Mouse (Mus musculus): ENCODE measurements around the gene Cacna2d2.

Gene Cacna2d2

GRCm38 (mm10) chr9:107399491-107399971, at the start of gene Cacna2d2:
Cacna2d2 (plus strand) TSS chr9:107399612.
- in situ Hi-C loops (cut with MboI, MseI): no loop called here

- in situ Hi-C loops (cut with MboI, MseI): loop anchor here (5.0 to 10.0 kb wide), 3 partner anchors 60 to 450 kb away; partner anchors contain the start of gene Cish
These were observed 44.6 kb upstream of the Cacna2d2 start for GRCm38 (mm10) chr9:107354826-107355225.

GRCm38 (mm10) chr9:107355870-107356765, 43.3 kb upstream of the Cacna2d2 start:
- in situ Hi-C loops (cut with MboI, MseI): loop anchor here (5.0 to 10.0 kb wide), 3 partner anchors 61 to 451 kb away; partner anchors contain the start of gene Cish

GRCm38 (mm10) chr9:107357651-107358050, 41.8 kb upstream of the Cacna2d2 start:
- in situ Hi-C loops (cut with MboI, MseI): loop anchor here (5.0 to 10.0 kb wide), 3 partner anchors 63 to 453 kb away; partner anchors contain the start of gene Cish

DNA sequence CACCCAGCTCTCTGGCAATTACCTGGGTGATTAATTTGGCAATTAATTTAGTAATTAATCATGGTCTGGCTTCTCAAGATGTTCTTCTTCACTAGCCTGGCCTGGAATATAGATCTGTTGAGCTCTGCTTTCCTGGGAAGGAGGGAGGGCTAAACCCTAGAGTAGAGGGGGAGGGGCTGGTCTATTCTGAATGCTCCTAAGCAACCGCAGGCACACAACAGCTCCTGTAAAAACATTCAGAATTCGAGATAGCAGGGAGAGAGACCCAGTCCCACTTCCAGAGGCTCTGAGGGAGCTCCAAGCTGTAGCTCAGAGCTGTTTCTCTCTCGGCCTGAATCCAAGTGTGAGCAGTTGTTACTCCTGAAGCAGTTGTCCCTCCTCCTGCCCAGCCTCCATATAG, 38.4 kb upstream of the Cacna2d2 start:
- in situ Hi-C loops (cut with MboI, MseI): no loop called here

DNA sequence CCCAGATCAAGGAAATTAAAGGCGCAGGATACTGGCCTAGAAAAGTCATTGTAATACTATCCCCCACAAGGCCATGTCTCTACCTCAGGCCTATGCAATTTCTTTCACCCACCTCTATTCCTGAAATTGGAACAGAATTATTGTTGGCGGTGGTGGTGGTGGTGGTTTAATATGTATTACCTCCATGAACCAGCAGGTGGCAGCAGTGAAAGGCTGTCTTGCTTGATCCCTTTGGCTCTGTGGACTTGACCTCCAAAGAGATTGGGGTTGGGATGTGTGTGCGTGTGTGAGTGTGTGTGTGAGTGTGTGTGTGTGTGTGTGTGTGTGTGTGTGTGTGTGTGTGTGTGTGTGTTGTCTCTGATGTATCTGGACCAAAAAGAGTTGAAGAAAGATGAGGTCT, 32.8 kb upstream of the Cacna2d2 start:
- in situ Hi-C loops (cut with MboI, MseI): no loop called here

GRCm38 (mm10) chr9:107368302-107368701, 31.1 kb upstream of the Cacna2d2 start:
- in situ Hi-C loops (cut with MboI, MseI): no loop called here

GRCm38 (mm10) chr9:107369270-107370105, 29.9 kb upstream of the Cacna2d2 start:
- in situ Hi-C loops (cut with MboI, MseI): no loop called here

- in situ Hi-C loops (cut with MboI, MseI): no loop called here
These were observed 29.3 kb upstream of the Cacna2d2 start for GRCm38 (mm10) chr9:107370106-107370463.

GRCm38 (mm10) chr9:107372441-107372840, 27.0 kb upstream of the Cacna2d2 start:
- in situ Hi-C loops (cut with MboI, MseI): no loop called here

GRCm38 (mm10) chr9:107374623-107375022, 24.8 kb upstream of the Cacna2d2 start:
- in situ Hi-C loops (cut with MboI, MseI): no loop called here

- in situ Hi-C loops (cut with MboI, MseI): no loop called here
These were observed 24.0 kb upstream of the Cacna2d2 start for GRCm38 (mm10) chr9:107375451-107375850.

DNA sequence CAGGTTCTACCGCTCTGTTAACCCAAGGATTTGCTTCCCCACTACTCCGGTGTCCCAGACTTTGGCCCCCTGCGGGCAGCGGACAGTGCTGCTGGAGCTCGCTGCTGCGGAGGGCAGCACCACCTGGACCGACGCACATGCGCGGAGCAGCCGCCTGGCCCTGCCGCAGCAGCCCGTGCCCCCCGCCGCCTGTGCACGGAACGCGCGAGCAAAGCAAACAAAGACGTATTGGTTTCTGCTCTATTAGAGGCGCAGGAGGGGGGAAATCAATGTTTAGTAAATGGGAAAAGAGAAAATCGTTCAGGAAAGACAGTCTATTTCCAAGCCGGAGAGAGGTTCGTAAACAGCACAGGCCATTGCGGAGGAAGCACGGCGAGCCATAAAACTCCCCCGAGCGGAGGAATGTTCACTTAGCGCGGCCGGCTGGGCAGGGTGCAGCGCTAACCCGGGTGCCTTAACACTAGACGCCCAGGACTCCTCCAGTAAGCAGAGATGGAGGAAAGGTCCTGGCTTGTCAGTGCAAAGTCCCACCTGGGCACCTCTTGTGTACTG, 21.4 kb upstream of the Cacna2d2 start:
- in situ Hi-C loops (cut with MboI, MseI): no loop called here

DNA sequence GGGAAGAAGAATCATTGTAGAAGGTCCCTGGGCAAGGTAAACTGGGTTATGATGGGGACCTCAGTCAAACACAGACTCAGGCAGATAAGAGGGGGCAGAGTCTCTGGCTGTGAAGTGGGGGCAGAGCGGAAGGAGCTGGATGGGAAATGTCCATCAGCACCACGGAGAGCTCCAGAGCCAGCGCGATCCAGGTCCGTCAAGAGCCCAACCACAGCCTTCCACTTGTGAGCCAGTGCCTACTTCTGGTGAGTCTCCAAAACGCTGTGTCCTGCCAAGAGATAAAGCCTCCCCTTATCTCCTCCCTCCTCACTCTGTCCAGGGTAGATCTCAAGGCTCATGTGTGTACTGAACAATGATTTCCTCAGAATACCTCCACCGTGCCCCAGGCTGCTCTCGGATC, 17.7 kb upstream of the Cacna2d2 start:
- in situ Hi-C loops (cut with MboI, MseI): loop anchor here (5.0 to 10.0 kb wide), 3 partner anchors 51 to 1533 kb away; partner anchors contain the start of gene Tmem89

DNA sequence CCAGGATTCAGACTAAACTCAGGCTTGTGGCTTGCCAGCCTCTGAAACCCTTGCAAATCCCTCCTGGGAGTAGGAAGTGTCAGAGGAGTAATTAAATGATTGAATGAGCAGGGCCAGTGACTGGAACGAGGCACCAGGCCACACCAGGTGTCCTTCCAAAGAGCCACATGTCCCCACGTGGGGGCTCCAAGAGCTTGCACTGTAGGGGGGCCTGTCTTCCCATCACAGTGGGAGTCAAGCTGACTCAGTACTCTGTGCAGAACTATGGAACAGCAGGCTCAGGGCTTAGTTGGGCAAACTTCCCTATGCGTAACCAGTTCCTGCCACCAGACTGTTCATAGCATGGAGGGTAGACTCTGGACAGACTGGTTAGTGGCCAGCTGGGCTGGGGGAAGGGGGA, 15.0 kb upstream of the Cacna2d2 start:
- in situ Hi-C loops (cut with MboI, MseI): loop anchor here (5.0 to 10.0 kb wide), 3 partner anchors 48 to 1530 kb away; partner anchors contain the start of gene Tmem89

DNA sequence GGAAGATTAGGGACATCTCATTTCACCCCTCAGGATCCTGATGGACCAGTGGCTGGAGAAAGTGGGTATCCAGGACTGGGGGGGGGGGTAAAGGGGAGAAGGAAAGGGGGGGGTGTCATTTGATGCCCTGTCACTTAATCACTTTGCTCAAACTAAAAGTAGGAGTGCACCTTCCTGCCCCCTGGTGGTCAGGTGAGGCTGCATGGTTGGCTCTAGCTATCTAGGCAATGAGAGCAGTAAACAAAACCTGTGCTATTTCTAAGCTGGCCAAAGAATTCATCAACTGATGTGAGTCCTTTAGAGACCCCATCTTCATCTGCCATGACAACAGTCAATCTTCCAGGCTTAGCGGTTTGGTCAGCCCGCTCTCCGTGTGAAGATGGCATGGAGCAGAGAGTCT, 12.7 kb upstream of the Cacna2d2 start:
- in situ Hi-C loops (cut with MboI, MseI): loop anchor here (10.0 kb wide), 2 partner anchors 1392 to 1528 kb away; partner anchors contain the start of gene Tmem89

DNA sequence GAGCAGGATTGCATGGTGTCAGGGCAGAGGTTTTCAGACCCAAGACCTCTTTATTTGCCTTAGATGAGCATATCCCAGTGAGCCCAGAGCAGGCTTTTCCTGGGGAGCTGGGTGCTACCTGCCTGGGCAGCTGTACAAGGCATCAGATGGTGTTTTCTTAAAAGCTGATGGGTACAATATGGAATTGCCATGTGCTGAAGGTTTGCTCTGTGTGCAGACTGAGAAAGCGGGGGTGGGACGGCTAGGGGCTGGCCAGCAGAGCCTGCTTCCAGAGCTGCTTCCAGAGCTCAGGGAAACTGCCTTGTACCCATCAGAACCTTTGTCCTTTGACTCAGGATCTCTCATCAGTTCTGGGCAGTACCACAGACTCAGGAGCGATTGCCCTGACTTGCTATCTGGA, 11.7 kb upstream of the Cacna2d2 start:
- in situ Hi-C loops (cut with MboI, MseI): loop anchor here (10.0 kb wide), 2 partner anchors 1393 to 1527 kb away; partner anchors contain the start of gene Tmem89

- in situ Hi-C loops (cut with MboI, MseI): loop anchor here (10.0 kb wide), 2 partner anchors 1393 to 1527 kb away; partner anchors contain the start of gene Tmem89
These were observed 11.1 kb upstream of the Cacna2d2 start for GRCm38 (mm10) chr9:107388263-107388662.

DNA sequence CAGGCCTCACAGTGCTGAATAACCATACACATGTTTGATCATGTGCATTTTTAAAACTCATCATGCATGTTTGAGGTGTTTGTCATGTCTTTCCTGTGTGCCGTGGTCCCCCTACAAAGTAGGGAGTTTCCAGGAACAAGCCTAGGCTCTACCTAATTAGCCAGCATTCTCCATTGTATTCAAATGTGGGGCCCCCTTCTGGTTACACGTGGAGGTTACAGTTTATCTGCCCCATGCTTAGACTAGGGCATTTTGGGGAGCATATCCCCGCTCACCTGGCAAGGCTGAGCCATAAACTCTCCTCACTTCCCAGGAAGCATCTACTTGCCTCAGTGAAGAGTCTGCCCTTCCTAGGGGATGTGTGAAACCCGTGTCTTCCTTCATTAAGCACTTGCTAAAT, 3.0 kb upstream of the Cacna2d2 start:
- in situ Hi-C loops (cut with MboI, MseI): no loop called here

- in situ Hi-C loops (cut with MboI, MseI): no loop called here
These were observed 444 bp upstream of the Cacna2d2 start for GRCm38 (mm10) chr9:107398968-107399367.

DNA sequence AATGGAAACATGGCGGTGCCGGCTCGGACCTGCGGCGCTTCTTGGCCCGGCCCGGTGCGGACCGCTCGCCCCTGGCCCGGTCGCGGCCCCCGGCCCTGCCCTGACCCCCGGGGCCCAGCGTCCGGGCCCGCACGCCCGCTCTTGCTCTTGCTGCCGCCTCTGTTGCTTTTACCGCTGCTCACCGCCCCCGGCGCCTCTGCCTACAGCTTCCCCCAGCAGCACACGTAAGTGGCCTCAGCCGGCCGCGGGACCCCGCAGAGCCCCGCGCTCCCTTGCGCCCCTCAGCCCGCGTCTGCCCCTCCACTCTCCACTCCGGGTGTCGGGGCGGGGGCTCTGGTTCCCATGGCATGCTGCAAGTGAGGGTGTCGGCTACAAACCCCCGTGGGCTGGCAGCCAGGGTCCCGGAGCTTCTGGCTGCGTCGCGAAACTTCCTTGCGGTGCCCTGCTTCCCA, 674 bp downstream of the Cacna2d2 start:
- in situ Hi-C loops (cut with MboI, MseI): no loop called here
